Mouse (Mus musculus): ENCODE results near the gene Nhsl2. TPM values are rescaled to one million over a fixed set of nuclear protein-coding genes. Genes with fewer than 3 reads are reported as not detected.
"Not testable (repeated sequence)": the region's sequence is repeated elsewhere in the genome, so short reads cannot be mapped to it uniquely, and the experiment has no call there.

Nhsl2 gene
- 1 to 10 TPM; 6.2 to 7.8 TPM for total RNA-seq (2021)
- long read RNA-seq, experiment 1, partial matches to known transcripts, result 0 of 1 reads
- long read RNA-seq, experiment 1, other reads (novel, unspliced or antisense), result 1 of 1 reads
- long read RNA-seq, experiment 2, result 0 reads

DNA sequence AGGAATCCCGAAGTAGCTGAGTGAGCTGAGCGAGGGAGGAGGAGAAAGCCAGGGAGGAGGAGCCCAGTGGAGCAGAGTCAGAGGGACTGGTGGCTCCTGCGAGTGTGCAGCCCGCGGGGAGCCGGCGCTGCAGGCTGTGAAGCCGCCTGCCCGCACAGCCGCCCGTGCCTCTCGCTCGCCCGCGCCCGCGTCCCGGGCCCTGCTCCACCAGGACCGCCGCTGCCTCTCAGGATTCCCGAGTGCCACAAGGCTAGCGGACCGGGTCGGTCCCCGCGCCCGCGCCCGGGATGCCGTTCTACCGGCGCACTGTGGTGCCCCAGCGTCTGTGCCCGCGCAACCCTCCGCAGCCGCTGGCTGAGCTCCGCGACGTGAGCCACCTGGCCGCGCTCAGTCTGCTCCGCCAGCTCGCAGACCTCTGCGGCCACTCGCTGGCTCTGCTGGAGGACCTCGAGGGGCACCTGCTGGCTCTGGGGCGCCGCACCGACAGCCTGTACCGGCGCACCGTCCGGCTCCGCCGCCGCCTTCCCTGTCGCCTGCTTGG lies at the start of gene Nhsl2:
Nhsl2 (plus strand) TSS at position 105 of the 541 bp plus-strand sequence.
- intact Hi-C loops (cut with DNase I), result no loop called here
- peak; percentile 31 to 43 for DNase-seq

DNA sequence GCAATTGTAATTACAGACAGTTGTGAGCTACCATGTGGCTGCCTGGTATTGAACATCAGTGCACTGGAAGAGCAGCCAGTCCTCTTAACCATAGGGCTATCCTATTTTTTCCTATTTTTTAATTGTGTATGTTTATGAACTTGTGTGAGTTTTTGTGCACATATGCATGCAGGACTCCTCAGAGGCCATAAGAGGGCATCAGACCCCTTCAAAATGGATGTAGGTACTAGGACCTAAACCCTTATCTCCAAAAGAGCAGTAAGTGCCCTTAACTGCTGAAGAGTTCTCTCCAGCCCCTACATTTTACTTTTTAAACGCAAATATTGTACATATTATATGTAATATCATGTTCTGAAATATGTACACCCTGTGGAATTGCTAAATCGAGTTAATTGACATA lies 43.7 kb upstream of the Nhsl2 start:
- DNase-seq, result no peak
- intact Hi-C loops (cut with DNase I), result loop anchor here (2.0 to 5.0 kb wide), 2 partner anchors 137 to 259 kb away; no protein-coding TSS in a partner anchor

DNA sequence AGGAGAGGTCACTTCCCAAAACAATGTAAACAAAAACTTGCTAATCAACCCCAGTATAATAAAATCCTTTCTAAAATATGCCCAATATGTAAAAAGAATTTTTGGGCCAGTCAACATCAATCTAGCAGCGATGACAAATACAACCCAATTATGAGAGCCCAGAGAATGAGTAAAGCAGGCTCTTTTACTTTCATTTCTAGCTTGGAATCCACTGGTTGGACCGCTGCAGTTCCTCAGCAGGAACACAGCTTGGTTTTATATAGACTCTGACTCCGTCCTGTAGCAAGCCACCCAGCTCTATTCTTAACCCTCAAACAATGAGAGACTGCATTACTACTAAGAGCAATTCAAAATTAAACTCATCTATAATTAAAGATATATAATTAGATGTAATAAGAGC lies 37.4 kb upstream of the Nhsl2 start:
- intact Hi-C loops (cut with DNase I), result no loop called here
- no peak for DNase-seq

DNA sequence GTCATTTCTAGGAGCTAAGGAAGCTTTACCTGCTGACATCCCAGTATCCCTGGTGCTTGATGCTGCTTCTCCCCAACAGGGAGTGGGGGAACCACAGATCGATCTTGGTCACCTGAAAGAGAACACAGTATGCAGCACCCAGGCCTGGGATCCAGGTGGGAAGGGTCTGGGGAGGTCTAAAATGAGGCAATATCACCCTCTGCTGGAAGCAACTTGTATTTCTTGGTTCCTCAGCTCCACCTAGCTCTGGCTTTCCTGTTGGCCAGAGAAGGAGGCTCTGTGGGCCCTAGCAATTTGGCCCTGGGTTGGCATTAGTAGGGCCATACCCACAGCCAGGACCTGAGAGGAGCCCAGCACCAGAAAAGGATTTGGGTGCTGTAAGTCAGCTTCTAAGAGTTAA lies 30.0 kb upstream of the Nhsl2 start:
- peak in 1 of 2 experiments; percentile 10 for DNase-seq

DNA sequence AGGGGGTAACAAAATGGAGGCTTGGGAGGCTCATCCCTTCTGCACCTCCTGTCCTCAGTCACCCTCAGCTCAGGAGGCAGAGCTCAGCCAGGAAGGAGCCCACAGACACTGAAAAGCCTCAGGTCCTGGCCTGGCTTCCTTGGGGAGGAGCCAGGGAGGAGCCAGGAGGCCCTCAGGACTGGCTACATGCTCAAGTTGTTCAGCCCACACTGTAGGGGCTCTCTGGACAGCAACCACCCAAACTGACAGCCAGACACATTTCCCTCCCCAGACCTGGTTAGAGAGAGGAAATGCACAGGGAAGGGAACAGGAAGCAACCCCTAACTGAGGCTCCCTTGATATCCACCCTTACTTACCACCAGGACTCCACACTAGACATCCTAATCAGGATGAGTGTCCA lies 29.2 kb upstream of the Nhsl2 start:
- intact Hi-C loops (cut with DNase I); DNase-seq: not testable (repeated sequence)

More for the DNA sequence above, 30.0 kb upstream of the Nhsl2 start:
- intact Hi-C loops (cut with DNase I), result no loop called here

DNA sequence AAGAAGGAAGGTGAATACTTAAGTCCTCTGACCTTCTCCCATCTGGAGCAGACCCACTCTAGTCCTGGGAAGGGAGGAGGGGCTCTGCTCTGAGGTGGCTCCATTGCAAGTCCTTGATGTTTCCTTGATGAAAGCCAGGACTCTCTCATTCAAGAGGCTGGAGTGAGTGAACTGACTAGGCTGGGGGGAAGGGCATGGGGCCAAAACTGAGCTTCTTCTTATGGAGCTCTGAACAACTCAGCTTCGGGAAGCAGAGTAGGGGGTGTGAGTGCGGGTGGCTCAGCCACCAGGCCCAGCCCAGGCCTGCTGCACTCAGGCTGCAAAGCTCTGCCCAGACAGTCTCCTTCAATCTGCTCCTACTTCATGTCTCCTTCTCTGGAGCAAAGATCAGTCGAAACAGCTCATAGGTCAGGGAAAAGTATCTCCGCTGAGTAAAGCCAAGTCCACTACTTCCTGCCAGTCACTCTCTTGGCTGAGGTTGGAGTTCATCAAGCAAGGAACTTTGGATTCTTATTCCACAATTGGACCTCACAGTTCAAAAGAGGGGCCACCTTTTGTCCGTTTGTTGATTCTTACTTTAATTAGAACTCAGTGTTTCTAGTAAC lies 1.9 kb upstream of the Nhsl2 start:
- no peak for DNase-seq
- intact Hi-C loops (cut with DNase I), result no loop called here

DNA sequence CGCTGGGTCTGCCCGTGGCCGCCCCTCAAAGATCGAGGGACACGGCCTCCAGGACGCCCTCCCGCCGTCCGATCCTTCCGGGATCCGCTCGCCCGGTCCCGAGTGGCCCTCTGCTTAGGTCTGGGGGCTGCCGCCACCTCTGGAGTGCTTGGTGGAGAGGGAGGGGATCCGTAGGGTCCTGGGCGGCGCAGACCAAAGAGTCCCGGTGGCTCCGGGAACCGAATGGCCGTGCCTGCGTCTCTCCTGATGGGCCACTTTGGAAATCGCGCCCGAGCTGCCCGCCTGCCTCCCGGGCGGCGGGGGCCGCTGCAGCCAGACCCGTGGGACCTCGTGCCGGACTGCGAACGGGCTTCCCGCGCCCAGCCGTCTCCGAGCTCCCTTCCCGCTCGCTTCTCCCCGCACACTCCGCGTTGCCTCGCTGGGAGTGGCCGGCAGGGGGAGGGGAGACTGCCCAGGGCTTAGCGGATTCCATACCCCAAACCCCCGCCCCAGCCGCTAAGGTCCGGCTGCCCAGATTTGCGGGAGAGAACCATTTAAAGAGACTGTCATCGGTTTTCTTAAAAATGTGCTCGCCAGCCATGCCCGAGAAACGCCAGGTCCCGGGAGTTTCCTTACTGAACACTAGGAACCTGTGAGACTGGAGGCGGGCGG lies 841 bp downstream of the Nhsl2 start:
- intact Hi-C loops (cut with DNase I), result no loop called here
- peak; percentile 11 to 16 for DNase-seq

DNA sequence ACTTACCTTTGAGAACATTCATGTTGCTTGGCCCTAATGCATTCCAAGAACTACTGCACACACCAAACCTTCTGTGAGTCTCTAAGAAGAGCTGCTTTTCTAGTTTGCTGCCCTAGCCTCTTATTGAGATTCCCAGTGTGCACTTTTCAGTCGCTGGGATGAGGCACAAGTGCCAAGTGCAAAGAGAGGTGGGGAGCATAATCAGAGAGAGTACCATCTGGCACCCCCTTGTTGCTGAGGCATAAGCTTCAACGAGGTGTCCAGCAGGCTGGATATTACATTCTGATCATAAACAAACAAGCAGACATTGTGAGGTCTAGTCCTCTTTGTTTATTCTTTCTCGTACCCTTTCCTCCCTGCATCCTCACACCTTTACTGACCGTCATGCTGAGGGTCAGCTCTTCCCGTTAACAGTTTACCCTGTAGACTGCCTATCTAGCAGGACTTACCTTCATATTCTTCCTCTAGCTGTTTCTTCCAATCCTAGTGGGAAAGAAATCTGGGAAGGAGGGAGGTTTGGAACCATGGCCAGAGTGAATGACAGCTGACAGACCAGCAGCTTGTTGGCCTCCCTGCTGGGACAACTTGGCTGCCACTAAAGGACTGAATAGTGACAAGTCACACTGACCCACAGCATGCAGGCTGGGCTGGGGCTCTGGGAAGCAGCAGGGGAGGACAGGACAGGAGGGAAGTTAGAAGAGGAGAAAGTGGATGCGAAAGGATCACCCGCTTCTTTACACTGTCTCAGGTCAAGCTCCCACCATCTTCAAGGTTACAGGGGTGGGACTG lies 2.6 kb downstream of the Nhsl2 start:
- no peak for DNase-seq
- intact Hi-C loops (cut with DNase I), result no loop called here

DNA sequence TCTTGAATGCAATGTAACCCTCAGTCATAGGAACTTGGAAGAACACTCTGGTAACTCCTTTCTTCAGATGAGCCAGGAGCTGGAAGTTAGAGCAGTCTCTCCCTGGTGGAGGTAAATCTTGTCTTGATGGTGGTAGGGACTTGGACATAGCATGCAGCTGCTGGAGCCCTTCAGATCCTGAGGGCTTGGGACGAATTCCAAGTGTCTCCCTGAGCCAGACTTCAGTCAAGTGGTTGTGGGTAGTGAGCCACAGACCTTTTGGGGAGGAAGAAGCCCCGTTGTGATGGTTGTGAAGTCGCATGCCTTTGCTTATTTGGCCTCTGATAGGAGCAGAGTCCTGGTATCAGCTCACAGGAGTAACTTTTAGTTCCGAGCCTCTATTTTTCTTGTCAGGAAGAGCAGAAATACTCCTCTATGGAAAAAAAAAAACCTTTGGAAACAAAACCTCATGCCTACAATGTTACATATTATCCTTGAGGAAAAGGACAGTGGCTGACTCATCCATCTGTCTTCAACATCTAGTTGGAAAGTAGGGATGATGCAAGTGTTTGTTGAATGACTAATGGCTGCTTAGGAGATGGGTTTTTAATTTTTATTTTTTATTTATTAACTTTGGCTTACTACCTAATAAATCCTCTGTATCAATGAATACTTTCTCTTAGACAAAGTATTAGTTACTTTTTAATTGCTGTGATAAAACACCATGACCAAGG lies 14.6 kb downstream of the Nhsl2 start:
- no peak for DNase-seq
- intact Hi-C loops (cut with DNase I), result no loop called here

DNA sequence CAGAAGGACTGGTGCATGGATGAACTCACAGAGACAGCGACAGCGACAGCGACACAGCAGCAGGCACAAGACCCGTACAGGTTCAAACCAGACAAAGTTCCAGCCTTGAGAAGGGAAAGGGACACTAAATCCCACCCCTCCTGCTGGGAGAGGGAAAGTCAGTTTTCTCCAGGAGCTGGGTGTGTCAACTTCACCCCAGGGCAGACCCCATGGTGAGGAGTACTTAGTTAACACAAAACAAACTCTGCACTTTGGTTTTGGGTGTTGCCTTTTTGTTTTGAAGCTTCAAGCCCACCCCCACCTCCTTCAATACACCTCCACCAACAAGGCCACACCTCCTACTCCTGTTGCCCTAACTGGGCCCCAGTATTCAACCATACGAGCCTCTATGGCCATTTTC lies 15.6 kb downstream of the Nhsl2 start:
- no peak for DNase-seq
- intact Hi-C loops (cut with DNase I), result no loop called here

DNA sequence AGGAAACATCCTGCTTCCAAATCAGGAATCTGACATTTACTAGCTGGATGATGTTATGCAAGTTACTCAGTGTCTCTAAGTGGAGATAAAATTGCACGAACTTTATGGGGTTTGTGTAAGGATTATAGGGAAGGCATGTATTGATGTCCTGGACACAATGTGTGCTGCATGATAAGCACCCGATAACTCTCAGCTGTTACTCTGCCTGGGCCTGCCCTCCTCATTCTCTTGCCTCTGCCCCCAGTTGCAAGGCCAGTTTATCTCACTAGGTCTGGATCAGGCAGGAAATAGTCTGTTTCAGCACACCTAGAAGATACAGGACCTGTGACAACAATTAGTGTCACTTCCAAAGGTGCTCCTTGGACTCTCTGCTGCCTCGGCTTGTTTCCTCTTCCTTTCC lies 25.0 kb downstream of the Nhsl2 start:
- intact Hi-C loops (cut with DNase I), result no loop called here
- no peak for DNase-seq

DNA sequence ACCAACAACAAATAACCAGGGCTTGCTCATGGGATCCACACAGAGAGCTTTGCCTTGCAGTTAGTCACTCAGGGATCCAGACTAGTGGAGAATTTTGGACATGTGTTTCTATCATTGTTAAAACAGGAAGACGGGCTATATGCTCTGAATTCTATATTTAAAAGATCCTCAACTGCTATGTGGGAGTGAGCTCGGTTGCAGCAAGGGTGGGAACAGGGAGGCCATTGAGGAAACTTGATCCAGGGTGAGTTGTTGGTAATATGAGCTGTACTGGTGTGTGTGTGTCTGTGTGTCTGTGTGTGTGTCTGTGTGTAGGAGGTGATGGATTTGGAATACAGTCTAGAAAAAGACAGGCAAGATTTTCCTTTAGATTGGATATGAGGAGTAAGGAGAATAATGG lies 25.7 kb downstream of the Nhsl2 start:
- no peak for DNase-seq
- intact Hi-C loops (cut with DNase I), result no loop called here

DNA sequence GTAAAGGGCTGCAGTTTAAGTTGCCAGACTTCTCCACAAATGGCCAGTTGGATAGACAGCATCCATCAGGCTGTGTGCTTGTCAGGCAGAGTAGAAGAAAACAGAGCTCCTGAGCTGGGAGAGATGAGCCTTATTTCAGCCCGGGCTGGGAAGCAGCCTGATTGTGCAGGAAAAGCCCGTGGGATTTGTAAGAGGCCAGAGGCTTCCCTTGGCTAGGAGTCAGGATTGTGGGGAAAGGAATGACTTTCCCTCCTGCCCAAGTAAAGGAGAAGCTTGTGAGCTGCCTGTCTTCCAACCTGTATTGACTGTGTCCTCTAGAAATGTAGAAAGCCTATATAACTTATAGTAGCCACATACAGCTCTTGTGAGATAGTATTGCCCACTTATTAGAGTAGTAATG lies 27.0 kb downstream of the Nhsl2 start:
- intact Hi-C loops (cut with DNase I), result no loop called here
- DNase-seq, result peak in 1 of 2 experiments; percentile 21

DNA sequence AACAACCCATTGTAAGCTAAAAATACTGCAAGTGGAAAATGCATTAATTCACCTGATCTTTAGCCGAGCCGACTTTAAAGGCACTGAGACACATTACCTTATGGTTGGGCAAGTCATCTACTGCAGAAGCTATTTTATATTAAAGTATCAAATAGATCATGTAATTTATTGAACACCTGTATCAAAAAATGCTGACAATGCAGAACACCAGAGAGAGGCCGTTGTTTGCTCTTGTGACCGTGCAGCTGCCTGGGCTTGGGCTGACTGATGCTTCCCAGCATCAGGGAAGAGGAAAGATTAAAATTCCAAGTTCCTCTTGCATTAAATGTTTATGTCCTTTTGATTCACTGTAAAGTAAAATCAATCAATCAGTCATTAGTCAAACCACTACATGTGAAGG lies 28.7 kb downstream of the Nhsl2 start:
- no peak for DNase-seq
- intact Hi-C loops (cut with DNase I), result no loop called here

DNA sequence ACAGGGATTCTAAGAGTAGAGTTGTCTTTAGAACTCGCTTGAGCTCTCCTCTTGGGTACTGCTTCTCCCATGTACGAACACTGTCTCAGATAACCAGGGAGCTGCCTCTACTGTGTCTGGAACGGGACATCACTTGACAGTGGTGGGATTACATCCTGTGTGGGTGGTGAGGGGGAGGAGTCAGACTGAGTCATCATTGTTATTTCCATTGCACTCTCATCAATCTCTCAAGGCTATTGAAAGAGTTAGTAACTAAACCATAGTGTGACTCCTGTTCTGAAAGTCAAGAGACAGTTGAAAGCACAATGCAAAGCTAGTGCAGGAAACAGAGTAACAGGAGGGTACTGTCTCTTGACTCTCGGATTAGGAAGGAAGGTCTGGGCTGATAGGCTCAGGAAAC lies 29.4 kb downstream of the Nhsl2 start:
- no peak for DNase-seq
- intact Hi-C loops (cut with DNase I), result no loop called here

DNA sequence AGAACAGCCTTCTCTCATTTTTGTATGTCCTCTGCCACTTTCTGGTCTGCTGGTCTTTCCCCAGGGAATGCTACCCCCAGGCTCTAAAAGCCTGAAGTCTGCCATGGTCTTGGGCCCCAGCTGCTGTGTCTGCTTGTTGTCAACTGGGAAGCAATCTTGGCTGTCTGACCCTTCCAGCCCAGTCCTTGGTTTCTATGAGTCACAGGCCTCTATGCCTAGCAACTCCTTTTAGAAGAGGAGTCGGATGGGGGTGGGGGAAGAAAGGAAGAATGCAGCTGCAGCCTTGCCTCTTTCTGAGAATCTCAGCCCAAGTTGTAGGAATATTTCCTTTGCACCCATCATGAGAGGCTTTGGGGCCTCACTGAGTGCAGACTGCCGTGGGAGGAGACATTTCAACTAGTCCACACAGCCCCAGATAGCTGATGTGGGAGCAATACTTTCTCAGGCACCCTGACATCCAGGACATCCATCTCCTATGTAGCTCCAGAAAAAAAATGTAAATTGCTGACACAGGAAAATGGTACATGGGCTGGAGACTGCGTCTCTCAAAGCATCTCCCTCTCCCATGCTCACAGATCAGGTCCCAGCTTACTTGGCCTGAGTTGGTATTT lies 33.1 kb downstream of the Nhsl2 start:
- intact Hi-C loops (cut with DNase I), result no loop called here
- peak; percentile 3 to 9 for DNase-seq

DNA sequence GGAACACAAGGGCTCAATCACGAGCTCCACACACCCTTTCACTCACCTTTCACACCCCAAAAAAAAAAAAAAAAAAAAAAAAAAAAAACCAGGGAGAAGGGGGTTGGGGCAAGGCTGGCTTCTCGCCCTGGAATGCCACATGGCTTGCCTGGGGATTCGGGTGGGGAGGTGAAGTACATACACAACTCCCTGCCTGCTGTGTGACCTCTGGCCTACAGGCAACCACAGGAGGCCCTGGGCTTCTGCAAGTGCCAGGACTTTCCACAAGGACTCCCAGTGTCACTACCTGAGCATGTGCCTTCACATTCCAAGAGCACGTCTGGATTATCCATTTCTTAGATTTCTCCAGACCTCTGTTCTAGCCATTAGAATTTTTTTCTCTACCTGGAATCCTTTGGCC lies 40.2 kb downstream of the Nhsl2 start:
- peak in 1 of 2 experiments; percentile 9 for DNase-seq
- intact Hi-C loops (cut with DNase I), result no loop called here

DNA sequence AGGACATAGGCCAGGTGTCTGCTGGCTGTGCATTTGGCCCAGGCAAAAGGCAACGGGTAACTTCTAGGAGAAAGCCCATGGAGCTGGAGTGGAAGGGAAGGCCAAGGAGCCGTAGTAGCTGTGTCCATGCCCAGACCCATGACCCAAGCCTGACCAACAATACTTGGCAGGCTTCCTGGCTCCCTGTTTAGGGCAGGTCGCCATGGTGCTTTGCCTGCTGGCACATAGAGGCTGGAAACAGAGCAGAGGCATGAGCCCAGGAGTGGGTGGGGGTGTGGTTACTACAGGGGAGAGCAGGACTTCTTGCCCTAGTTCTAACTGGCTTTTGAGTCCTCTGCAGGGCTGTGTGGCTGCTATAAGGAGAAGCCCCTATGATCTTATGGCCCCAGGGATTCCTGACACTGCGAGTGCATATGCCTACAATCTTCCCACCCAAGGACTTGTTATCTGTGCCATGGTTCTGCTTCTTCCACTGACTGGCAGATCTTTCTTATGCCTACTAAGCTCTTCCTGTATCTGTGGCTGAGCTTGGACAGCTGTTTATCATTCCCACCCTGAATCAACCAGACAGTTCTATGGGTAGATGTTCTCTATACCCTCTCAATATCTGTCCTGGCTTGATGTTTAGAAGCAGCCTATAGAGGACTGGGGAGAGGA lies 40.8 kb downstream of the Nhsl2 start:
- intact Hi-C loops (cut with DNase I), result no loop called here
- peak; percentile 33 to 75 for DNase-seq

DNA sequence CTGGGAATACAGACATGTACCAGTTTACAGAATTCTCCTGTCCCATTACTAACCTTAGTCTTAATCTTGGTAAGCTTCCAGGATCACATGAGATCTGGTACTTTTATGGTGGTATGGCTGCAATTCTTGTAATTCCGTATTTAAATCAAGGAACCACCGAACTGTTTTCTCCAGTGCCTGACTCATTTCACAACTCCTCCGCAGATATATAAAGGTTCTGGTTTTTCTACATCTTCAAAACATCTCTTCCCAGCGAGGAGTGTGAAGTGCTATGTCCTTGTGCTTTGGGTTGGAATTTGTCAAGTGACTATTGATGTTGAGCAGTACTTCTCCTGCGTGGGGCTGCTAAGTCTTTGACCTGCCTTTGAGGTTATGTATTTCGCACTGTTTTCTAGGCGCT lies 44.6 kb downstream of the Nhsl2 start:
- DNase-seq, result no peak
- intact Hi-C loops (cut with DNase I), result no loop called here

DNA sequence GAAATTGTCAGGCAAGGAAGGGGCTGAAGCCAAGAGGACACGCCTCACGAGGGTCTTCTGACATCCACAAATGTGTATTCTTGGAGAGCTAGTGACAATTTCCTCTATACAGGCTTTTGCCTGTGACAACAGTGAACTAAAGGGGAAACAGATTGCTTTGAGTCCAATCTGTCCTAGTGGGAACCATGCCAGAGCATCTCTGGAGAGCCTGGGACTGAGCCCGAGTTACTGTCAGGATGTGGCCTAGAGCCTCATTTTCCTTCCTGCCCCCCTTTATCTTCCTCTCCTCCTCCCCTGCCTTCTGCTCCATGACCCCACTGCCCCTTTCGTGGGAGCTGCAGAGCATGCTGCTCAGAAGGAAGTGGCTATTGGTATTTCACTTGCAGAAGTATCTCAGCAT lies 49.2 kb downstream of the Nhsl2 start:
- intact Hi-C loops (cut with DNase I), result no loop called here
- peak; percentile 5 to 25 for DNase-seq

Data from heart, postnatal 14 days (tissue).